Mouse (Mus musculus) forebrain, embryonic 10.5 days (tissue): ENCODE results near the gene Wdr63. TPM values are rescaled to one million over a fixed set of nuclear protein-coding genes. Genes with fewer than 3 reads are reported as not detected.
A peak's percentile ranks its signal among the peaks of the same experiment; 100 is the strongest.

Experiments used
- DNase-seq: peaks from one replicate; pipeline ENCODE4 v3.0.0-alpha.2; 2017; ENCODE audit warnings: low spot score; ENCODE audit errors: extremely low spot score
- H3K27ac ChIP-seq: fragments of 300-500 bp; sonication (generic); 2 replicates; pipeline ENCODE4 v1.5.1; 2016; ENCODE audit warnings: mild to moderate bottlenecking
- H3K27me3 ChIP-seq: fragments of 300-500 bp; sonication (generic); 2 replicates; pipeline ENCODE4 v1.6.1; 2016; ENCODE audit warnings: mild to moderate bottlenecking; ENCODE audit not compliant: poor library complexity, severe bottlenecking
- H3K36me3 ChIP-seq: fragments of 300-500 bp; sonication (generic); replicated peaks from 2 replicates; pipeline ENCODE4 v1.6.1; 2016; ENCODE audit warnings: mild to moderate bottlenecking, moderate library complexity
- H3K4me1 ChIP-seq: fragments of 300-500 bp; sonication (generic); 2 replicates; pipeline ENCODE4 v1.6.1; 2016
- H3K4me3 ChIP-seq: fragments of 300-500 bp; sonication (generic); 2 replicates; pipeline ENCODE4 v1.5.1; 2016; ENCODE audit warnings: mild to moderate bottlenecking, moderate library complexity
- H3K9me3 ChIP-seq: fragments of 300-500 bp; sonication (generic); 2 replicates; pipeline ENCODE4 v1.6.1; 2016; ENCODE audit warnings: mild to moderate bottlenecking, moderate library complexity
- WGBS: fragments of 180-500 bp; shearing (Covaris S2); methylation state at CpG from one replicate; pipeline ENCODE4 v1.1.7; 2016; 5-methylcytosine and 5-hydroxymethylcytosine counted together
- polyA plus RNA-seq: library from polyadenylated mRNA; unstranded; fragments of >200 nt; fragmentation: Nextera tagmentation; extraction: Ambion mirVana; gene quantifications from 2 replicates; pipeline ENCODE4 v1.2.1, GENCODE M21; 2016

The Wdr63 gene
- polyA plus RNA-seq, result not detected in 2 replicates

DNA sequence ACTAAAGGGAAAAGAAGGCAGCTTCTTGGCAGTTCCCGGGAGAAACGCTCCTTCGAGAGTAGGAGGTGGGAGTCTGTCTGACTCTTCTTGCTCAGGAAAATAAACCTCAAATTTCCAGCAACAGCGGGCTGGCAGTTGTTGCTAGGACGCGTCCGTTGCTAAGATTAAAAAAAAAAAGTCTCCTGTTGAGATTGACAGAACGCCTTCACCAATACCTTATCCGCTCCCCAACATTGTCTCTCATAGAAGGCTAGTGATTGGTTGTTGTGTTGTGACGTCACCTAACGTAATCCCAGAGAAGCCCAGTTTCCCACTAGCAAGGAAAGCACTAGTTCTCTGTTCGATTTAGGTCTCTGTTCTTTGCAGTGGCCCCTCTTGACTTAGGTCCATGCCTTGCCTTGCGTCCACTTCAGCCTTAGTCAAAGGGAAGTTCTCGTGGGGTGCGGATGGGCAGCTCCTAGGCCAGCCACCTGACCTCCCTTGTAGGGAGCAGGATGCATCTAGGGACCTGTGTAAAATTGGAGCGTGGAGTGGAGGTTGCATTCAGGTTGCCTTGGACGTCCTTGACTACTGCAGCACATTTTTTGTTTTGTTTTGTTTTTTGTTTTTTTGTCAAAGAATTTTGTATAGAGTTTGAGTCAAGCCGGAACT is at the start of gene Wdr63:
Wdr63 (minus strand) TSS at position 210 of the 651 bp plus-strand sequence.
- peaks cover 15% of the 10 kb centered on the region for H3K27me3 ChIP-seq
- H3K4me1 ChIP-seq, result peaks cover 9% of the 10 kb centered on the region
- peak within 1 kb of the TSS; percentile 54; the same call in 1 of the 2 replicates for H3K27ac ChIP-seq
- peak within 1 kb of the TSS; percentile 59 for H3K4me3 ChIP-seq
- peak; percentile 72 for DNase-seq
- no peaks in the 10 kb centered on the region for H3K36me3 ChIP-seq
- 12% methylated on average over 18 of the region's 18 CpGs for WGBS
- peaks cover 9% of the 10 kb centered on the region for H3K9me3 ChIP-seq

GRCm38 (mm10) chr3:146156811-146157210 is 48.9 kb upstream of the Wdr63 start:
- H3K36me3 ChIP-seq, result no peaks in the 10 kb centered on the region
- H3K4me1 ChIP-seq, result peaks cover 10% of the 10 kb centered on the region
- 77% methylated on average over 2 of the region's 2 CpGs for WGBS
- DNase-seq, result no peak
- H3K4me3 ChIP-seq, result no peak overlapping the region
- no peaks in the 10 kb centered on the region for H3K9me3 ChIP-seq
- peaks cover 22% of the 10 kb centered on the region for H3K27me3 ChIP-seq
- no peak overlapping the region for H3K27ac ChIP-seq

- Histone ChIP-seq H3K27me3 (peaks cover 32% of the 10 kb centered on the region), H3K4me1 (peaks cover 10% of the 10 kb centered on the region), H3K4me3 (no peak overlapping the region), H3K9me3 (no peaks in the 10 kb centered on the region), H3K27ac (no peak overlapping the region), H3K36me3 (no peaks in the 10 kb centered on the region)
- 83% methylated on average over 13 of the region's 13 CpGs for WGBS
- no peak for DNase-seq
Measured at GRCm38 (mm10) chr3:146155628-146156576, 48.0 kb upstream of the Wdr63 start.

GRCm38 (mm10) chr3:146153862-146154611 is 46.1 kb upstream of the Wdr63 start:
- peaks cover 50% of the 10 kb centered on the region for H3K27me3 ChIP-seq
- no peaks in the 10 kb centered on the region for H3K9me3 ChIP-seq
- DNase-seq, result peak; percentile 30
- peaks cover 28% of the 10 kb centered on the region for H3K4me1 ChIP-seq
- H3K4me3 ChIP-seq, result no peak overlapping the region
- H3K36me3 ChIP-seq, result no peaks in the 10 kb centered on the region
- H3K27ac ChIP-seq, result no peak overlapping the region
- 46% methylated on average over 12 of the region's 12 CpGs for WGBS

- no peak for DNase-seq
- peaks cover 28% of the 10 kb centered on the region for H3K4me1 ChIP-seq
- peaks cover 58% of the 10 kb centered on the region for H3K27me3 ChIP-seq
- no peaks in the 10 kb centered on the region for H3K9me3 ChIP-seq
- WGBS, result 84% methylated on average over 2 of the region's 2 CpGs
- H3K27ac ChIP-seq, result no peak overlapping the region
- H3K4me3 ChIP-seq, result no peak overlapping the region
- H3K36me3 ChIP-seq, result no peaks in the 10 kb centered on the region
Measured at GRCm38 (mm10) chr3:146152913-146153312, 45.0 kb upstream of the Wdr63 start.

- H3K27ac ChIP-seq, result no peak overlapping the region
- H3K36me3 ChIP-seq, result no peaks in the 10 kb centered on the region
- peaks cover 60% of the 10 kb centered on the region for H3K27me3 ChIP-seq
- H3K4me3 ChIP-seq, result no peak overlapping the region
- DNase-seq, result no peak
- H3K9me3 ChIP-seq, result no peaks in the 10 kb centered on the region
- 90% methylated on average over 8 of the region's 8 CpGs for WGBS
- peaks cover 28% of the 10 kb centered on the region for H3K4me1 ChIP-seq
Measured at GRCm38 (mm10) chr3:146152348-146152747, 44.4 kb upstream of the Wdr63 start.

DNA sequence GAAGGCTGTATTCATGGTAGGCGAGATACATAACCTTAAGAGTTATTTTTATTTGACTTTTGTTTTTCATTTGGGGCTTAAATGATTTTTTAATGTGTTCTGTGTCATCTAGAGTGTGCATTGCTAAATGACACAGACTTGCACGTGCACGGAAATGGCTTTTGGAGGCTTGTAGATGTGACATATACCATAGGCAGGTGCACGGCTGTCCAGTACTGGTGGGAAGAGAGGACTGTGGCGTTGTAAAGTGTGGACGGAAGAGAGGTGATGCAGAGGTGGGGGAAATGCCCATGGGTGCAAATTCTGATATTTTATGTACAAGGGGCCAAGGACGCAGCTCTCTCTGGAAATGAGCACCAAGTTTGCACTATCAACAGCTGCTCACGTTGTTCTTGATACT is 43.8 kb upstream of the Wdr63 start:
- Histone ChIP-seq H3K4me1 (peaks cover 28% of the 10 kb centered on the region), H3K36me3 (no peaks in the 10 kb centered on the region), H3K27ac (no peak overlapping the region), H3K4me3 (no peak overlapping the region), H3K9me3 (no peaks in the 10 kb centered on the region), H3K27me3 (peaks cover 61% of the 10 kb centered on the region)
- 92% methylated on average over 8 of the region's 8 CpGs for WGBS
- DNase-seq, result no peak

- H3K4me1 ChIP-seq, result peaks cover 28% of the 10 kb centered on the region
- no peak overlapping the region for H3K4me3 ChIP-seq
- DNase-seq, result no peak
- H3K27ac ChIP-seq, result no peak overlapping the region
- peaks cover 58% of the 10 kb centered on the region for H3K27me3 ChIP-seq
- no peaks in the 10 kb centered on the region for H3K36me3 ChIP-seq
- H3K9me3 ChIP-seq, result no peaks in the 10 kb centered on the region
- WGBS, result 97% methylated on average over 10 of the region's 10 CpGs
Measured at GRCm38 (mm10) chr3:146151328-146151727, 43.4 kb upstream of the Wdr63 start.

DNA sequence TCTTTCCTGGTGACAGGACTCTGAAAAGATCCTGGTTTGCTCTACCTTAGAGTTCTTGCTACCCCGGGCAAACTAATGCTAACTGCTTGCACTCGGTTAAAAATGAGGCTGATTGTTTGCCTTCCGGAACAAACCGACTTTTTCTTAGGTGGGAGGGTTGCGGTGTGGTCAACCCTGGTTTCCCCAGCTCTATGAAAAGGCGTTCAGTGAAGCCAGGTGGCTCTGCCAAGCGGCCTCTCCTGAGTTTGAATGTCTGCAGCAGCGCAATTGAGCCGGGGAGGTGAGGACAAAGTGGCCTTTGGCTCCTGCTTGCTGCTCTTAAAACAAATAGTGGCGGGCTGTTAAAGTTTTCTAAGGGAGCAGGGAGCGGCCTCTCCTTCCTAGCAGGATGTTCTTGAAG is 42.6 kb upstream of the Wdr63 start:
- Histone ChIP-seq H3K36me3 (no peaks in the 10 kb centered on the region), H3K4me3 (peak overlapping the region; percentile 58), H3K4me1 (peaks cover 28% of the 10 kb centered on the region), H3K27me3 (peaks cover 58% of the 10 kb centered on the region), H3K9me3 (no peaks in the 10 kb centered on the region), H3K27ac (no peak overlapping the region)
- no peak for DNase-seq
- WGBS, result 36% methylated on average over 11 of the region's 11 CpGs

- Histone ChIP-seq H3K27me3 (peaks cover 58% of the 10 kb centered on the region), H3K9me3 (no peaks in the 10 kb centered on the region), H3K4me1 (peaks cover 28% of the 10 kb centered on the region), H3K27ac (peak overlapping the region; percentile 63), H3K4me3 (peak overlapping the region; percentile 58), H3K36me3 (no peaks in the 10 kb centered on the region)
- 2% methylated on average over 26 of the region's 26 CpGs for WGBS
- DNase-seq, result peak; percentile 21
Measured at GRCm38 (mm10) chr3:146150058-146150400, 42.1 kb upstream of the Wdr63 start.

- WGBS, result 14% methylated on average over 34 of the region's 34 CpGs
- Histone ChIP-seq H3K4me1 (peaks cover 28% of the 10 kb centered on the region), H3K27me3 (peaks cover 58% of the 10 kb centered on the region), H3K9me3 (no peaks in the 10 kb centered on the region), H3K36me3 (no peaks in the 10 kb centered on the region), H3K27ac (peak within 1 kb of the TSS; percentile 63), H3K4me3 (peak within 1 kb of the TSS; percentile 58)
- no peak for DNase-seq
Measured at GRCm38 (mm10) chr3:146149156-146150057, 41.5 kb upstream of the Wdr63 start, which contains the start of gene Mcoln2. Gene Mcoln2 (plus strand): TSS chr3:146149833.

DNA sequence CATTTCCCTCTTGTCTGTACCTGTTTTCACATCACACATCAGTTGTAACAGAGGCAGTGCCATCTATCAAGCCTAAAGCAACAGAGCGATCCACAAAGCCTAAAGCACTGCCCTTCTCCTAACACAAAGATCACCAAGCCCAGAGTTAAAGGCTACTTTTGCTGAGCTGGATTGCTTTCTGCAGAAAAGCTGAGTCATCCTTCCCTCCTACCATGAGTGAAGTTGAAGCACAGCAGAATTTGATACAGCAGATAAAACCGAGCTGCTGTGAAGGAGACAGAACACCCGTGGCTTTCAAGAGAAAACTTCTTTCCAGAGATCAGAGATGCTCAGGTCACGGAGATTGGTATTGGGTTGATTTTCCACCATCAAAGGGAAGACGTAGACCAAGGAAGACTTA is 38.2 kb upstream of the Wdr63 start:
- Histone ChIP-seq H3K9me3 (no peaks in the 10 kb centered on the region), H3K36me3 (no peaks in the 10 kb centered on the region), H3K4me3 (no peak overlapping the region), H3K27me3 (peaks cover 37% of the 10 kb centered on the region), H3K4me1 (peaks cover 18% of the 10 kb centered on the region), H3K27ac (no peak overlapping the region)
- 79% methylated on average over 5 of the region's 5 CpGs for WGBS
- no peak for DNase-seq
